ENCODE assay signal across 11 mouse cellular contexts in the genomic region with DNA sequence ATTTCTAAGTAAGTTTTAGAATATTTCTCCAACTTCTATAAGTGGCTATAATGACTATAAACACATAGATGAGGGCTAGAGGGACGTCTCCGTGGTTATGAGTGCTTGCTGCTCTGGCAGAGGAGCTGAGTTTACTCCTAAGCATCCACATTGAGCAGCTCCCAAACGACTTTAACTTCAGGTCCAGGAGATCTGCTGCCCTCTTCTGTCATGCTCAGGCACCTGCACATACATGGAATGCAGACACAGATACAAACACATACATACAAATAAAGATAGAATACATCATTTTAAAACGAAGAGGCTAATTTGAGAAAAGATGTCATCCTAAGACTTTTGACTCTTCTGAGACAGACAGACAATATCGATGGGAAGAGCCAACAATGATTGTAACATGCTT. TPM values are rescaled to one million over a fixed set of nuclear protein-coding genes. Genes with fewer than 3 reads are reported as not detected.
DNase-seq lines count a peak whose midpoint lies in the region; ATAC-seq and TF ChIP-seq lines count a peak whose summit lies in the region.
"Had no signal": no experiment of that assay in that cellular context is flagged by ENCODE, and none has a peak within 500 bp of the region (broad histone marks: within the 10 kb centered on the region; RNA-seq: fewer than 3 reads in every experiment).

No protein-coding gene starts in this region.

- no peak for TF ChIP-seq POLR2A in kidney, adult 2 months (IDR thresholded peaks at IDR 0.05; ENCODE audit: low read depth, low read length)
- no peak for TF ChIP-seq POLR2A in cortical plate, adult 2 months (IDR thresholded peaks at IDR 0.05; ENCODE audit: extremely low read depth, insufficient read depth, low read length)

- WGBS in kidney, adult 2 months = 11% methylated on average over 5 of the region's 5 CpGs
- 12% methylated on average over 5 of the region's 5 CpGs for WGBS in kidney, embryonic 16.5 days
- 10% methylated on average over 5 of the region's 5 CpGs for WGBS in forebrain, embryonic 11.5 days

- peak; percentile 22 for DNase-seq in kidney, adult 2 months
- DNase-seq in right cerebral cortex, postnatal 10 days (ENCODE audit: low spot score in 2 of 2) = peak; percentile 58 to 66
- DNase-seq in right cerebral cortex, postnatal 25 days = no peak
- peak; percentile 22 for DNase-seq in splenic B cell, adult 2 months (ENCODE audit: low read depth, low spot score)
- DNase-seq in forebrain, embryonic 11.5 days (ENCODE audit: low spot score) = no peak
- DNase-seq in spleen, postnatal 10 days (ENCODE audit: low spot score in 2 of 2) = no peak
- DNase-seq: cerebellum, adult 9-11 months had no signal

- H3K27ac ChIP-seq in kidney, adult 2 months (ENCODE audit: insufficient read depth, low read depth, low read length) = no peak overlapping the region
- no peak overlapping the region for H3K27ac ChIP-seq in kidney, embryonic 16.5 days (ENCODE audit: low read length)
- no peak overlapping the region for H3K27ac ChIP-seq in cortical plate, adult 2 months (ENCODE audit: insufficient read depth, low read length)
- H3K27ac ChIP-seq in forebrain, embryonic 11.5 days (ENCODE audit: low read depth, low read length) = no peak overlapping the region
- H3K27ac ChIP-seq: heart, embryonic 10.5 days; limb, embryonic 13.5 days had no signal

- peak; percentile 58 for TF ChIP-seq CTCF in kidney, adult 2 months (conservative IDR thresholded peaks at IDR 0.05; ENCODE audit: insufficient read depth, insufficient read length, low read depth, low read length)
- peak; percentile 78 for TF ChIP-seq CTCF in cortical plate, adult 2 months (IDR thresholded peaks at IDR 0.05; ENCODE audit: extremely low read depth, insufficient read depth, low read length)

- no peaks in the 10 kb centered on the region for H3K9me3 ChIP-seq in kidney, embryonic 16.5 days (ENCODE audit: low read length)
- no peaks in the 10 kb centered on the region for H3K9me3 ChIP-seq in forebrain, embryonic 11.5 days (ENCODE audit: control insufficient read depth, low read length)
- H3K9me3 ChIP-seq: heart, embryonic 10.5 days; limb, embryonic 13.5 days had no signal

- H3K9ac ChIP-seq in kidney, embryonic 16.5 days (replicated peaks; ENCODE audit: low read length) = no peak overlapping the region
- no peak overlapping the region for H3K9ac ChIP-seq in forebrain, embryonic 11.5 days (ENCODE audit: low read length)
- H3K9ac ChIP-seq: limb, embryonic 13.5 days had no signal

- H3K4me2 ChIP-seq in kidney, embryonic 16.5 days (replicated peaks; ENCODE audit: low read depth, low read length) = no peak overlapping the region
- no peak overlapping the region for H3K4me2 ChIP-seq in forebrain, embryonic 11.5 days (ENCODE audit: low read depth, low read length, severe bottlenecking)
- H3K4me2 ChIP-seq: limb, embryonic 13.5 days had no signal

- ATAC-seq in kidney, embryonic 16.5 days (ENCODE audit: low FRiP score, low TSS enrichment) = no peak
- no peak for ATAC-seq in forebrain, embryonic 11.5 days (replicated peaks; ENCODE audit: low FRiP score)

- H3K4me1 ChIP-seq in kidney, adult 2 months (ENCODE audit: control insufficient read depth, insufficient read depth, low read length) = peaks cover 4% of the 10 kb centered on the region; the same call in 1 of the 2 replicates
- H3K4me1 ChIP-seq in kidney, embryonic 16.5 days (ENCODE audit: insufficient read depth, low read length) = peaks cover 7% of the 10 kb centered on the region; the same call in 1 of the 2 replicates
- H3K4me1 ChIP-seq in cortical plate, adult 2 months (ENCODE audit: control insufficient read depth, insufficient read depth, low read length) = no peaks in the 10 kb centered on the region; the same call in 1 of the 2 replicates
- peaks cover 3% of the 10 kb centered on the region; the same call in 1 of the 2 replicates for H3K4me1 ChIP-seq in forebrain, embryonic 11.5 days (replicated peaks; ENCODE audit: control insufficient read depth, insufficient read depth, low read length)

- no peak overlapping the region for H3K4me3 ChIP-seq in kidney, adult 2 months (ENCODE audit: insufficient read depth, low read depth, low read length)
- no peak overlapping the region for H3K4me3 ChIP-seq in kidney, embryonic 16.5 days (ENCODE audit: low read length)
- no peak overlapping the region for H3K4me3 ChIP-seq in cortical plate, adult 2 months (ENCODE audit: insufficient read depth, low read length)
- no peak overlapping the region for H3K4me3 ChIP-seq in forebrain, embryonic 11.5 days (ENCODE audit: low read depth, low read length)
- H3K4me3 ChIP-seq: heart, embryonic 10.5 days; limb, embryonic 13.5 days had no signal

- no peaks in the 10 kb centered on the region for H3K36me3 ChIP-seq in kidney, adult 2 months (ENCODE audit: control insufficient read depth, insufficient read depth, low read length)
- no peaks in the 10 kb centered on the region for H3K36me3 ChIP-seq in kidney, embryonic 16.5 days (ENCODE audit: insufficient read depth, low read length)
- no peaks in the 10 kb centered on the region for H3K36me3 ChIP-seq in splenic B cell, adult 2 months (ENCODE audit: control insufficient read depth, insufficient read depth, low read length, poor library complexity, severe bottlenecking)
- H3K36me3 ChIP-seq in forebrain, embryonic 11.5 days (ENCODE audit: control insufficient read depth, insufficient read depth, low read length) = no peaks in the 10 kb centered on the region
- H3K36me3 ChIP-seq: heart, embryonic 10.5 days; limb, embryonic 13.5 days had no signal

- no peaks in the 10 kb centered on the region for H3K27me3 ChIP-seq in kidney, adult 2 months (replicated peaks; ENCODE audit: control insufficient read depth, insufficient read depth, low read length)
- peaks cover 3% of the 10 kb centered on the region; the same call in 1 of the 2 replicates for H3K27me3 ChIP-seq in kidney, embryonic 16.5 days (ENCODE audit: insufficient read depth, low read length)
- H3K27me3 ChIP-seq in splenic B cell, adult 2 months (ENCODE audit: control insufficient read depth, insufficient read depth, low read length, poor library complexity, severe bottlenecking) = no peaks in the 10 kb centered on the region; the same call in 1 of the 2 replicates
- H3K27me3 ChIP-seq in forebrain, embryonic 11.5 days (ENCODE audit: control insufficient read depth, insufficient read depth, low read length) = no peaks in the 10 kb centered on the region
- H3K27me3 ChIP-seq: limb, embryonic 13.5 days had no signal

RNA-seq across cellular contexts. Expression of gene Opa1, which starts 3.5 kb away (rescaled TPM):
- 19.1 and 19.4 TPM in 2 replicates for polyA plus RNA-seq in kidney, adult 2 months (2012; rRNA removed)
- 33.1 and 34.3 TPM in 2 replicates for polyA plus RNA-seq in kidney, embryonic 16.5 days (2015; fragmentation: Nextera tagmentation; extraction: Ambion mirVana)
- 52.2 and 52.6 TPM in 2 replicates for polyA plus RNA-seq in cortical plate, adult 2 months (2012; rRNA removed)
- 50.2 and 53.1 TPM in 2 replicates for polyA plus RNA-seq in forebrain, embryonic 11.5 days (2014; fragmentation: Nextera tagmentation; extraction: Ambion mirVana)

RNA-seq across cellular contexts. Expression of gene Atp13a4, which starts 31.0 kb away (rescaled TPM):
- polyA plus RNA-seq in kidney, adult 2 months (2012; rRNA removed) = 2.3 and 2.6 TPM in 2 replicates
- polyA plus RNA-seq in kidney, embryonic 16.5 days (2015; fragmentation: Nextera tagmentation; extraction: Ambion mirVana) = 3.4 and 4.9 TPM in 2 replicates
- 15.6 and 17.9 TPM in 2 replicates for polyA plus RNA-seq in cortical plate, adult 2 months (2012; rRNA removed)
- polyA plus RNA-seq in forebrain, embryonic 11.5 days (2014; fragmentation: Nextera tagmentation; extraction: Ambion mirVana) = 0.67 TPM in 1 of 2 replicates, not detected in the other
- polyA plus RNA-seq: limb, embryonic 13.5 days had no signal

Comparison
In these comparisons a context has a peak if more than half of its experiments do, and no peak if none do; other contexts are left out.
1. DNase-seq: peak in kidney, adult 2 months (single experiment), right cerebral cortex, postnatal 10 days (2 of 2) and splenic B cell, adult 2 months (single experiment); none in right cerebral cortex, postnatal 25 days (single experiment), forebrain, embryonic 11.5 days (single experiment) and spleen, postnatal 10 days (0 of 2).